ENCODE assay signal across 27 mouse cellular contexts in the genomic region with DNA sequence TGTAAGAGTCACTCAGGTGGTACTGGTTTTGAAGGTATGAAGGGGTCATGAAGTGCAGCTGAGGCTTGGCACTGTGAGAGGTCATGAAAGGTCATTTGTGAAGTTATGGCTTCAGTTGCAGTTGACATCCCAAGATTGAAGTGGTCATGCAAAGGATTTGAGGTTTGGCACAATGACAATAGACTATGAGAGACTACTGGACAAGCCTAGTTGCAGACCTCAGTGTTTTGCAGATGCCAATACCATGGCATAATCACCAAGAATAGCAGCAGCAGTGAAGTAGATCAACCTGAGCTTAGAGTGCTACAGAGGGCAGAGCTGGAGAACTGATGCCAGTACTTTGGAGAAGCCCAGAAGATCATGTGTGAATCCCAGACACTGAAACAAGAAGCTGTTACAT.
"Had no signal": no experiment of that assay in that cellular context is flagged by ENCODE, and none has a peak within 500 bp of the region (broad histone marks: within the 10 kb centered on the region; RNA-seq: fewer than 3 reads in every experiment).

No protein-coding gene starts in this region.

- H3K27me3 ChIP-seq: embryonic facial prominence, embryonic 12.5 days; embryonic facial prominence, embryonic 13.5 days; embryonic facial prominence, embryonic 15.5 days; forebrain, embryonic 12.5 days; forebrain, embryonic 13.5 days; heart, embryonic 12.5 days had no signal

- H3K4me3 ChIP-seq: embryonic facial prominence, embryonic 10.5 days; embryonic facial prominence, embryonic 12.5 days; embryonic facial prominence, embryonic 13.5 days; embryonic facial prominence, embryonic 15.5 days; erythroblast, embryonic 14.5 days; forebrain, embryonic 10.5 days; forebrain, embryonic 12.5 days; forebrain, embryonic 13.5 days; gastrocnemius, adult 2 months; heart, embryonic 10.5 days; heart, embryonic 12.5 days had no signal

- H3K4me2 ChIP-seq: embryonic facial prominence, embryonic 12.5 days; embryonic facial prominence, embryonic 13.5 days; embryonic facial prominence, embryonic 15.5 days; forebrain, embryonic 12.5 days; forebrain, embryonic 13.5 days; heart, embryonic 11.5 days; heart, embryonic 12.5 days had no signal

- H3K9me3 ChIP-seq: embryonic facial prominence, embryonic 10.5 days; embryonic facial prominence, embryonic 12.5 days; embryonic facial prominence, embryonic 13.5 days; embryonic facial prominence, embryonic 15.5 days; forebrain, embryonic 10.5 days; forebrain, embryonic 12.5 days; forebrain, embryonic 13.5 days; heart, embryonic 10.5 days; heart, embryonic 12.5 days had no signal

- DNase-seq: cerebellum, adult 9-11 months; cerebellum, postnatal 10 days; cerebellum, postnatal 14 days; cerebellum, postnatal 25 days; cerebellum, postnatal 36 days; embryo, embryonic 11 days; forebrain, postnatal 0 days; gastrocnemius, adult 2 months; gastrocnemius, postnatal 10 days; gastrocnemius, postnatal 14 days; gastrocnemius, postnatal 25 days; gastrocnemius, postnatal 36 days; heart, adult 11 months; heart, adult 18-20 months had no signal

- H3K36me3 ChIP-seq: embryonic facial prominence, embryonic 10.5 days; embryonic facial prominence, embryonic 12.5 days; embryonic facial prominence, embryonic 13.5 days; embryonic facial prominence, embryonic 15.5 days; forebrain, embryonic 10.5 days; forebrain, embryonic 12.5 days; heart, embryonic 10.5 days; heart, embryonic 12.5 days had no signal

- H3K9ac ChIP-seq: embryonic facial prominence, embryonic 12.5 days; embryonic facial prominence, embryonic 13.5 days; embryonic facial prominence, embryonic 15.5 days; forebrain, embryonic 12.5 days; forebrain, embryonic 13.5 days; forebrain, postnatal 0 days; heart, embryonic 12.5 days had no signal

- ATAC-seq: forebrain, embryonic 13.5 days; forebrain, embryonic 14.5 days; forebrain, embryonic 16.5 days; forebrain, postnatal 0 days had no signal

- H3K27ac ChIP-seq: embryonic facial prominence, embryonic 10.5 days; embryonic facial prominence, embryonic 12.5 days; embryonic facial prominence, embryonic 13.5 days; embryonic facial prominence, embryonic 15.5 days; forebrain, embryonic 10.5 days; forebrain, embryonic 12.5 days; forebrain, embryonic 13.5 days; gastrocnemius, adult 2 months; heart, embryonic 10.5 days had no signal

- H3K4me1 ChIP-seq: embryonic facial prominence, embryonic 10.5 days; embryonic facial prominence, embryonic 12.5 days; embryonic facial prominence, embryonic 13.5 days; embryonic facial prominence, embryonic 15.5 days; forebrain, embryonic 10.5 days; forebrain, embryonic 12.5 days; forebrain, embryonic 13.5 days; heart, embryonic 10.5 days; heart, embryonic 12.5 days had no signal
